Mouse (Mus musculus): ENCODE measurements at regions not wholly inside any gene's neighbourhood (a gene's known extent, or its start where the extent isn't known, plus 50 kb on each side); places are given as distances from the start of the nearest gene placed in this dataset.
"Not testable (repeated sequence)": the region's sequence is repeated elsewhere in the genome, so short reads cannot be mapped to it uniquely, and the experiment has no call there.

DNA sequence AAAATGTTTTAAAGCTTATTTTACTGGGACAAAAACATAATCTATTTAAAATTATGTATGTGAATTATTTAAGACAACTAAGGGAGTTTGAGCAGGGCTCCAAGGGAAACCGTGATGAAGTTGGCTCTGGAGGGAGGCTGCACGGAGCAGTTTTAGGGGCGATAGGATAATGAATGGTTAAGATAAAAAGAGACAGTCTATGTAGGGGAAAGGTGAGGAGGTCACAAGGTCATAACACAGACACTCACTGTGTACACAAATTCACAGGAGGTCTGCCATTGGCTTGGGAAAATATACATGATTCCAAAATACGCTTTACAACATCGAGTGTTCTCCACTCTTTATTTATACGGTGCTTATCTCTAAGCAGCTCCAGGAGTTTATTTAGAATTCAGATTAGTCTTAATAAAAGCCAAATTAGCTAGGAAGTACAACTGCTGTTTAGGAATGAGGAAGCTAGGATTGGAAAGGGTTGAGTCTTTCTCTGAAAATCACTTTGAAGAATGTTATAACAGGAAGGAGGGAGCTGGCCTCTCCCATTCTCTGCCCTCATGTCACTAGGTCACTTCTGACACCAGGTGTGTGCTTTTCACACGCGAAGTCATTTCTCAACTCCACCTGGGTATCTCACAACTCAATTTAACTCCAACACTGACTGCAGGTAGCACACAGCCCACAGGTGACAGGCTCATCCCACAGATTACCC is 134.3 kb downstream of the Mterf1b start:
- H3K9ac ChIP-seq (ENCODE audit: low read length): no peak overlapping the region
- H3K27me3 ChIP-seq (replicated peaks; ENCODE audit: control insufficient read depth, insufficient read depth, low read length): no peaks in the 10 kb centered on the region
- H3K4me3 ChIP-seq (ENCODE audit: low read depth, low read length): no peak overlapping the region
- H3K4me1 ChIP-seq (replicated peaks; ENCODE audit: control insufficient read depth, insufficient read depth, low read length): peaks cover 19% of the 10 kb centered on the region
- ATAC-seq (replicated peaks; ENCODE audit: low FRiP score, low TSS enrichment, low read depth) (no peak; the same call in 1 of the 2 replicates), DNase-seq (ENCODE audit: low spot score) (no peak)
- no peak overlapping the region for H3K27ac ChIP-seq (ENCODE audit: low read depth)
- no peaks in the 10 kb centered on the region for H3K9me3 ChIP-seq (ENCODE audit: control insufficient read depth, low read length)
- no peak overlapping the region for H3K4me2 ChIP-seq (ENCODE audit: low read length)
- no peaks in the 10 kb centered on the region for H3K36me3 ChIP-seq (ENCODE audit: control insufficient read depth, insufficient read depth, low read length)
- WGBS: 13% methylated on average over 8 of the region's 8 CpGs

GRCm38 (mm10) chr5:4335683-4336082 is 143.5 kb downstream of the Mterf1b start:
- H3K27me3 ChIP-seq (replicated peaks; ENCODE audit: control insufficient read depth, insufficient read depth, low read length): no peaks in the 10 kb centered on the region
- H3K4me1 ChIP-seq (replicated peaks; ENCODE audit: control insufficient read depth, insufficient read depth, low read length): no peaks in the 10 kb centered on the region
- H3K36me3 ChIP-seq (ENCODE audit: control insufficient read depth, insufficient read depth, low read length): no peaks in the 10 kb centered on the region
- no peak overlapping the region for H3K27ac ChIP-seq (ENCODE audit: low read depth)
- no peak overlapping the region for H3K9ac ChIP-seq (ENCODE audit: low read length)
- no peak overlapping the region for H3K4me3 ChIP-seq (ENCODE audit: low read depth, low read length)
- no peaks in the 10 kb centered on the region for H3K9me3 ChIP-seq (ENCODE audit: control insufficient read depth, low read length)
- H3K4me2 ChIP-seq (ENCODE audit: low read length): no peak overlapping the region
- WGBS: 67% methylated on average over 5 of the region's 5 CpGs
- ATAC-seq (replicated peaks; ENCODE audit: low FRiP score, low TSS enrichment, low read depth) (no peak), DNase-seq (ENCODE audit: low spot score) (no peak)

- no peaks in the 10 kb centered on the region for H3K4me1 ChIP-seq (replicated peaks; ENCODE audit: control insufficient read depth, insufficient read depth, low read length)
- no peaks in the 10 kb centered on the region for H3K9me3 ChIP-seq (ENCODE audit: control insufficient read depth, low read length)
- no peak overlapping the region for H3K4me3 ChIP-seq (ENCODE audit: low read depth, low read length)
- no peak overlapping the region for H3K4me2 ChIP-seq (ENCODE audit: low read length)
- no peak overlapping the region for H3K27ac ChIP-seq (ENCODE audit: low read depth)
- ATAC-seq (replicated peaks; ENCODE audit: low FRiP score, low TSS enrichment, low read depth): no peak
- H3K9ac ChIP-seq (ENCODE audit: low read length): no peak overlapping the region
- H3K27me3 ChIP-seq (replicated peaks; ENCODE audit: control insufficient read depth, insufficient read depth, low read length): no peaks in the 10 kb centered on the region
- 26% methylated on average over 6 of the region's 6 CpGs for WGBS
- DNase-seq (ENCODE audit: low spot score): no peak
- no peaks in the 10 kb centered on the region for H3K36me3 ChIP-seq (ENCODE audit: control insufficient read depth, insufficient read depth, low read length)
These were observed 149.8 kb downstream of the Mterf1b start for GRCm38 (mm10) chr5:4341956-4342355.

DNA sequence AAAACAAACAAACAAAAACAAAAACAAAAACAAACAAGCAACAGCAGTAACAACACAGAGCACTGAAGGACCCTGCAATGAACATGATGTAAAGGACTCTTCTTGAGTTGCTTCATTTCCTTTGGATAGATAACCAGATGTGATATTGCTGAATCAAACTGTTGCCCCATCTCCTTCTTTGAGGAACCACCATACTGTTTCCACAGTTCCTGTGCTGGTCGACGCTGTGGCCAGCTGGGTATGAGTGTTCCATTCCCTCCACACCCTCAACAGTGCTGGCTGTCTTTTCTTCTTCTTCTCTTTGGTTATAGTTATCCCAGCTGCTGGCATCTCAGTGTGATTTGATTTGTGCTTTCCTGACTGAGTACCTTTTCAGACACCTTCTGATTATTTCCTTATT is 152.3 kb downstream of the Mterf1b start:
- Histone ChIP-seq H3K27ac (ENCODE audit: low read depth) (no peak overlapping the region), H3K4me2 (ENCODE audit: low read length) (no peak overlapping the region), H3K36me3 (ENCODE audit: control insufficient read depth, insufficient read depth, low read length) (no peaks in the 10 kb centered on the region), H3K9ac (ENCODE audit: low read length) (no peak overlapping the region), H3K4me1 (replicated peaks; ENCODE audit: control insufficient read depth, insufficient read depth, low read length) (no peaks in the 10 kb centered on the region), H3K27me3 (replicated peaks; ENCODE audit: control insufficient read depth, insufficient read depth, low read length) (no peaks in the 10 kb centered on the region), H3K4me3 (ENCODE audit: low read depth, low read length) (no peak overlapping the region), H3K9me3 (ENCODE audit: control insufficient read depth, low read length) (no peaks in the 10 kb centered on the region)
- 84% methylated on average over 2 of the region's 2 CpGs for WGBS
- ATAC-seq (replicated peaks; ENCODE audit: low FRiP score, low TSS enrichment, low read depth) (no peak), DNase-seq (ENCODE audit: low spot score) (no peak)

- 74% methylated on average over 4 of the region's 4 CpGs for whole genome bisulfite sequencing
- Histone ChIP-seq H3K4me1 (replicated peaks; ENCODE audit: control insufficient read depth, insufficient read depth, low read length) (no peaks in the 10 kb centered on the region), H3K4me2 (ENCODE audit: low read length) (no peak overlapping the region), H3K9me3 (ENCODE audit: control insufficient read depth, low read length) (no peaks in the 10 kb centered on the region), H3K27me3 (replicated peaks; ENCODE audit: control insufficient read depth, insufficient read depth, low read length) (no peaks in the 10 kb centered on the region), H3K4me3 (ENCODE audit: low read depth, low read length) (no peak overlapping the region), H3K9ac (ENCODE audit: low read length) (no peak overlapping the region), H3K27ac (ENCODE audit: low read depth) (no peak overlapping the region), H3K36me3 (ENCODE audit: control insufficient read depth, insufficient read depth, low read length) (no peaks in the 10 kb centered on the region)
- no peak for DNase-seq (ENCODE audit: low spot score)
- no peak for ATAC-seq (replicated peaks; ENCODE audit: low FRiP score, low TSS enrichment, low read depth)
These were observed 156.2 kb downstream of the Mterf1b start for GRCm38 (mm10) chr5:4348334-4348733.

DNA sequence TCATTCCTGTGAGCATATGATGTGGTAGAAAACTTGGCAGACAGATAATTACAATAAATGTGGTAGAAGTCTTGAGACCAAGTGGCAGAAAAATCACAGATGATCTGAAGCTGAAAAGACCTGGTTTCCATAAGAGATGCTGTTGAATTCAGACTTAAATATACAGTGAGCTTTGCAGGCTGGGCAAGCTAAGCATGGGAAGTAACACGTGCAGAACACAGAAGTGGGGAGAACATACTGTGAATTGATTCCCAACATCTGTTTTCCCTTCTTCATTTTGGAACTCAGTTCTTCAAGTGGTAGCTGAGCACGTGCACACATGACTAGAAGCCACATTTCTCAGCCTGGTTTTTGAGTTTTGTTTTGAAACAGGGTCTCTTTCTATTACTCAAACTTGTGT is 157.8 kb downstream of the Mterf1b start:
- H3K4me3 ChIP-seq (ENCODE audit: low read depth, low read length): no peak overlapping the region
- no peaks in the 10 kb centered on the region for H3K9me3 ChIP-seq (ENCODE audit: control insufficient read depth, low read length)
- no peaks in the 10 kb centered on the region for H3K4me1 ChIP-seq (replicated peaks; ENCODE audit: control insufficient read depth, insufficient read depth, low read length)
- 65% methylated on average over 2 of the region's 2 CpGs for WGBS
- no peak overlapping the region for H3K4me2 ChIP-seq (ENCODE audit: low read length)
- H3K9ac ChIP-seq (ENCODE audit: low read length): no peak overlapping the region
- no peaks in the 10 kb centered on the region for H3K36me3 ChIP-seq (ENCODE audit: control insufficient read depth, insufficient read depth, low read length)
- H3K27ac ChIP-seq (ENCODE audit: low read depth): no peak overlapping the region
- H3K27me3 ChIP-seq (replicated peaks; ENCODE audit: control insufficient read depth, insufficient read depth, low read length): no peaks in the 10 kb centered on the region
- DNase-seq (ENCODE audit: low spot score) (no peak), ATAC-seq (replicated peaks; ENCODE audit: low FRiP score, low TSS enrichment, low read depth) (no peak)

DNA sequence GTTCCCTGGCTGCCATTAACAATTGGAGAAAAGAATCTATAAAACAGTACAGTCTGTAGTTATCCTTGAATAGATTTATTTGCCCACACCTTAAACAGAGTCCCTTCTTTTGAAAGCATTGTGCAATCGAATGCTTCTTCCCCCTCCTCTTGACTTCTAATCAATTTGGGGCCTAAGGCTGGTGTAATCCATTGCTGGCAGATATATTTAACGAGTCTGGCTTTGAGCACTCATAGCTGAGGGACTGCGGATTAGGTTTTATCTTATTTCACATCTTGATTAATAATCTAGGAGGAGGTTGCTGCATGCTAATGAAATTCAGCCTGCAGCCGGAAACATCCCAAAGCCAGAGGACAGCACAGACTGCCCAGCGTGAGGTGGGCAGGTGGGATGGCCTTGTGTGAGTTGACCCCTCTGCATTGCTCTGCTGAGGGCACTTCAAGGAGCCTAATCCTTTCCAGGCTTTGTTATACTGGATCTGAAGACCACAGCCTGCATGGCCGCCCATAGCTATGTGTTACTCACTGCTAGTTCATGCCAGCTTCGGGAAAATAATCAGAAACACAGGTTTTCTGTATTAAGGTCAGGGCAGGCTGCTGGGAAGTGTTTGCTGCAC is 163.6 kb downstream of the Mterf1b start:
- Histone ChIP-seq H3K4me3 (ENCODE audit: low read depth, low read length) (no peak overlapping the region), H3K36me3 (ENCODE audit: control insufficient read depth, insufficient read depth, low read length) (no peaks in the 10 kb centered on the region), H3K9me3 (ENCODE audit: control insufficient read depth, low read length) (no peaks in the 10 kb centered on the region), H3K4me2 (ENCODE audit: low read length) (no peak overlapping the region), H3K27me3 (replicated peaks; ENCODE audit: control insufficient read depth, insufficient read depth, low read length) (no peaks in the 10 kb centered on the region), H3K9ac (ENCODE audit: low read length) (no peak overlapping the region), H3K27ac (ENCODE audit: low read depth) (no peak overlapping the region), H3K4me1 (replicated peaks; ENCODE audit: control insufficient read depth, insufficient read depth, low read length) (no peaks in the 10 kb centered on the region)
- DNase-seq (ENCODE audit: low spot score): no peak
- ATAC-seq (replicated peaks; ENCODE audit: low FRiP score, low TSS enrichment, low read depth): no peak
- 72% methylated on average over 7 of the region's 7 CpGs for WGBS

DNA sequence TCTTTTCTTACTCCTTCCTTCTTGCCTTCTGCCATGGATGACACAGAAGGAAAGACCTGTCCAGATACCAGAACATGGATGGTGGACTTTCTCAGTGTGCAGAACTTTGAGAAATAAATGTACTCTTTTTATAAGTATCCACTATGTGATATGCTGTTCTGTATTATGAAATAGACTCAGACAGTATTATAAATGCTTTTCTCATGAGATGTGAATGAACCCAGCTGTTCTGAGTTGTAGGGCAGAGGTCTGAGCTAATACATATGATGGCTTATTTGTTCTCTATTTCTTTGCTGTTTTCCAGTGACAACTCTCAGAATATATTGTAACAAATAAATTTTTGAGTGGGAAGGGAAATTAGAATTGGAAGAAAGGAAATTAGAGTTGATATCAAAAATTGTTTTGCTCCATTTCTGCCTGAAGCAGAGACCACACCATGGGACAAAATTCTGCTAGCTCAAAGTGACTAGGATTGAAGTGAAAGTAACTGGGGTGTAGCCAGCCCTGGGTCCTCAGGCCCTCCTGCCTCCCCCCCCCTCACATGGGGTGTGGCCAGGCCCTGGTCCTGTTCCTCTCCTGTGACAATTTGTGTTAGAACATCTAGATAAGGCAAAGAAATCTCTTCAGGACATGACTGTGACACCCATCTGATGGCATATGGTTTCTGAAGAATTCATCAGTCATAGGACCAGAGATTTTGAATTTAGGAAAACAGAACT is 164.5 kb downstream of the Mterf1b start:
- not testable (repeated sequence) for H3K9me3 ChIP-seq (ENCODE audit: control insufficient read depth, low read length); H3K27ac ChIP-seq (ENCODE audit: low read depth); H3K9ac ChIP-seq (ENCODE audit: low read length); H3K4me1 ChIP-seq (replicated peaks; ENCODE audit: control insufficient read depth, insufficient read depth, low read length); H3K4me2 ChIP-seq (ENCODE audit: low read length); H3K36me3 ChIP-seq (ENCODE audit: control insufficient read depth, insufficient read depth, low read length); DNase-seq (ENCODE audit: low spot score); ATAC-seq (replicated peaks; ENCODE audit: low FRiP score, low TSS enrichment, low read depth); H3K4me3 ChIP-seq (ENCODE audit: low read depth, low read length); H3K27me3 ChIP-seq (replicated peaks; ENCODE audit: control insufficient read depth, insufficient read depth, low read length)
